Mouse (Mus musculus) C2C12 (cell line): ENCODE measurements around the gene Sorbs1.

ENCODE experiments used
- CEBPB ChIP-seq: IDR thresholded peaks from one replicate; pipeline ENCODE4 v1.6.1; 2011; ENCODE audit warnings: low read depth, mild to moderate bottlenecking, control low read depth, moderate library complexity
- MYOD1 ChIP-seq: IDR thresholded peaks from one replicate; pipeline ENCODE4 v1.6.1; 2011; ENCODE audit warnings: low read depth; ENCODE audit not compliant: control insufficient read depth, insufficient read length
- USF1 ChIP-seq: IDR thresholded peaks from one replicate; pipeline ENCODE4 v1.6.1; 2011; ENCODE audit warnings: low read depth, mild to moderate bottlenecking, control low read depth, moderate library complexity

DNA sequence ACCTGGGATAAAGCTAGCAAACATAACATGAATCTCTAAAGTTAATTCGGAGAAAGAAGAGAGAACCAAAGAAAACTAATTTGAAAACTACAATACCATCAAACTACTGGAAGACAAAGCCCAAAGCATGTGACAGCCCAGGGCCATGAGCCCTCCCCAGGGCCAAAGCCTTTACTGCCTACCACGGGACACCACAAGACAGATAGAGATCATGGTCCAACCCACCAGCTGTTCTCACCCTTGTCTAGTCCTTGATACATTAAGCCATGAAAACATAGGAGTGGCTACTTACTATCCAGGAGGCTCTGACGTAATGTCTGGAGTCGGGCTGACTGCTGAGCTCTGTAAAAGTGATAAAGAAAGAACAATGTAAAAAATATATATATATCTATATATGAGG is 176.9 kb downstream of the Sorbs1 start:
- TF ChIP-seq USF1 (peak; percentile 13), MYOD1 (peak; percentile 72), CEBPB (no peak)
